Mouse (Mus musculus): Measurements from ENCODE around the gene Gm13102.
"Not testable (repeated sequence)": the region's sequence is repeated elsewhere in the genome, so short reads cannot be mapped to it uniquely, and the experiment has no call there.

Gene Gm13102

GRCm38 (mm10) chr4:144106174-144106573 lies at the start of gene Gm13102:
TSS of gene Gm13102 (plus strand) at chr4:144106474.
- not testable (repeated sequence) for DNase-seq (ENCODE audit: low spot score)

- DNase-seq (ENCODE audit: low spot score), result not testable (repeated sequence)
These were observed 47.4 kb upstream of the Gm13102 start, which contains the start of gene Pramel4 for GRCm38 (mm10) chr4:144058826-144059225. TSS of gene Pramel4 (plus strand) at chr4:144059126.
